ENCODE assay signal across 24 mouse cellular contexts in the genomic region with DNA sequence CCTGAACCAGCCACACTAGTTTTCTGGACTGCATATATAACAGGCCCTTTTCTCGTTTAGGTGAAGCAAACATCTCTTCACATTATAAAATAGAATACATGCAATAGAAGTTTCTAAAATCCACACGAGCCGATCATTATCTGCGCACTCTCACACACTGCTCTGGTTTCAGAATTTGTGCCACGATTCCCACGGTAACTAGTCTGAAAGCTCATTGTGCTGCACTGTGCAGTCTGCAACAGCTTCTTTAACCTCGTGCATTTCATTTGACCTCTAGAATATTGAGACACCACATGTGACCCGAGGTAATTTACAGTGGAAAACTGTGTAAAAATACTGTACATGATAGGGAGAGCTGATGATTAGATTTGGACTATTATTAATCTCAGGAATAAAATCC.
A peak's percentile ranks its signal among the peaks of the same experiment; 100 is the strongest.
DNase-seq lines count a peak whose midpoint lies in the region; ATAC-seq and TF ChIP-seq lines count a peak whose summit lies in the region.
"Had no signal": no experiment of that assay in that cellular context is flagged by ENCODE, and none has a peak within 500 bp of the region (broad histone marks: within the 10 kb centered on the region; RNA-seq: fewer than 3 reads in every experiment).

No protein-coding gene starts in this region.

- no peak for DNase-seq in forebrain, embryonic 11.5 days (ENCODE audit: low spot score)
- DNase-seq in midbrain, embryonic 14.5 days, result peak; percentile 17
- DNase-seq in midbrain, embryonic 10.5 days (ENCODE audit: low spot score), result no peak
- no peak for DNase-seq in heart, postnatal 25 days (ENCODE audit: low spot score)
- DNase-seq in layer of hippocampus, adult 2 months (ENCODE audit: low spot score in 2 of 2), result no peak
- DNase-seq: adrenal gland, postnatal 25 days; cerebellum, adult 9-10 months; gastrocnemius, adult 2 months; heart, postnatal 4 days; kidney, adult 8-10 months; kidney, postnatal 10 days; lung, adult 18-20 months; lung, postnatal 10 days; thymus, adult 2 months; thymus, postnatal 4 days had no signal

- intact Hi-C loops in heart, postnatal 25 days (cut with DNase I), result no loop called here

- no peaks in the 10 kb centered on the region for H3K9me3 ChIP-seq in forebrain, embryonic 12.5 days
- H3K9me3 ChIP-seq in forebrain, embryonic 11.5 days (ENCODE audit: control insufficient read depth, low read length), result no peaks in the 10 kb centered on the region
- H3K9me3 ChIP-seq in midbrain, embryonic 14.5 days (ENCODE audit: control insufficient read depth, low read length), result no peaks in the 10 kb centered on the region
- H3K9me3 ChIP-seq in midbrain, embryonic 10.5 days (replicated peaks), result no peaks in the 10 kb centered on the region
- H3K9me3 ChIP-seq in hindbrain, embryonic 15.5 days, result no peaks in the 10 kb centered on the region
- H3K9me3 ChIP-seq: embryonic facial prominence, embryonic 12.5 days; heart, embryonic 15.5 days; intestine, embryonic 15.5 days; limb, embryonic 13.5 days; liver, embryonic 12.5 days; midbrain, embryonic 12.5 days had no signal

- H3K27ac ChIP-seq in forebrain, embryonic 12.5 days, result no peak overlapping the region
- H3K27ac ChIP-seq in forebrain, embryonic 11.5 days (ENCODE audit: low read depth, low read length), result no peak overlapping the region
- H3K27ac ChIP-seq in midbrain, embryonic 14.5 days (replicated peaks; ENCODE audit: low read depth, low read length), result no peak overlapping the region
- H3K27ac ChIP-seq in midbrain, embryonic 10.5 days (replicated peaks), result no peak overlapping the region
- H3K27ac ChIP-seq in hindbrain, embryonic 15.5 days (replicated peaks), result no peak overlapping the region
- H3K27ac ChIP-seq in layer of hippocampus, adult 2 months, result no peak overlapping the region
- H3K27ac ChIP-seq: embryonic facial prominence, embryonic 12.5 days; gastrocnemius, adult 2 months; heart, embryonic 15.5 days; intestine, embryonic 15.5 days; limb, embryonic 13.5 days; liver, embryonic 12.5 days; midbrain, embryonic 12.5 days had no signal

- no peaks in the 10 kb centered on the region for H3K27me3 ChIP-seq in forebrain, embryonic 12.5 days
- H3K27me3 ChIP-seq in forebrain, embryonic 11.5 days (ENCODE audit: control insufficient read depth, insufficient read depth, low read length), result no peaks in the 10 kb centered on the region
- H3K27me3 ChIP-seq in midbrain, embryonic 14.5 days (ENCODE audit: control insufficient read depth, insufficient read depth, low read length), result no peaks in the 10 kb centered on the region
- H3K27me3 ChIP-seq in midbrain, embryonic 10.5 days (ENCODE audit: low read depth, poor library complexity, severe bottlenecking), result no peaks in the 10 kb centered on the region
- H3K27me3 ChIP-seq in hindbrain, embryonic 15.5 days, result no peaks in the 10 kb centered on the region
- H3K27me3 ChIP-seq: embryonic facial prominence, embryonic 12.5 days; heart, embryonic 15.5 days; intestine, embryonic 15.5 days; limb, embryonic 13.5 days; liver, embryonic 12.5 days; midbrain, embryonic 12.5 days had no signal

- H3K4me2 ChIP-seq in forebrain, embryonic 12.5 days, result no peak overlapping the region
- H3K4me2 ChIP-seq in forebrain, embryonic 11.5 days (ENCODE audit: low read depth, low read length, severe bottlenecking), result no peak overlapping the region
- H3K4me2 ChIP-seq in midbrain, embryonic 14.5 days (ENCODE audit: low read length), result no peak overlapping the region
- no peak overlapping the region for H3K4me2 ChIP-seq in hindbrain, embryonic 15.5 days
- H3K4me2 ChIP-seq: embryonic facial prominence, embryonic 12.5 days; heart, embryonic 15.5 days; intestine, embryonic 15.5 days; limb, embryonic 13.5 days; liver, embryonic 12.5 days; midbrain, embryonic 12.5 days had no signal

- peak; percentile 59 for ATAC-seq in forebrain, embryonic 12.5 days (ENCODE audit: low FRiP score)
- ATAC-seq in forebrain, embryonic 11.5 days (replicated peaks; ENCODE audit: low FRiP score), result no peak
- no peak; the same call in 1 of the 2 replicates for ATAC-seq in midbrain, embryonic 14.5 days (ENCODE audit: low FRiP score, low TSS enrichment)
- ATAC-seq in hindbrain, embryonic 15.5 days (ENCODE audit: low FRiP score, low read depth), result 0 out of 2 replicates have a peak, but pooled peaks have one; percentile 47
- ATAC-seq: CD4-positive, CD25-positive, alpha-beta regulatory T cell, adult 4 months; intestine, embryonic 15.5 days; liver, embryonic 12.5 days had no signal

- no peak overlapping the region for H3K9ac ChIP-seq in forebrain, embryonic 12.5 days
- H3K9ac ChIP-seq in forebrain, embryonic 11.5 days (ENCODE audit: low read length), result no peak overlapping the region
- H3K9ac ChIP-seq in midbrain, embryonic 14.5 days (replicated peaks; ENCODE audit: low read length), result no peak overlapping the region
- H3K9ac ChIP-seq in hindbrain, embryonic 15.5 days, result no peak overlapping the region
- H3K9ac ChIP-seq: embryonic facial prominence, embryonic 12.5 days; heart, embryonic 15.5 days; intestine, embryonic 15.5 days; limb, embryonic 13.5 days; liver, embryonic 12.5 days; midbrain, embryonic 12.5 days had no signal

- peaks cover 4% of the 10 kb centered on the region for H3K4me1 ChIP-seq in forebrain, embryonic 12.5 days
- no peaks in the 10 kb centered on the region for H3K4me1 ChIP-seq in forebrain, embryonic 11.5 days (replicated peaks; ENCODE audit: control insufficient read depth, insufficient read depth, low read length)
- H3K4me1 ChIP-seq in midbrain, embryonic 14.5 days (ENCODE audit: control insufficient read depth, insufficient read depth, low read length), result peaks cover 11% of the 10 kb centered on the region; the same call in 1 of the 2 replicates
- peaks cover 8% of the 10 kb centered on the region for H3K4me1 ChIP-seq in midbrain, embryonic 10.5 days
- H3K4me1 ChIP-seq in hindbrain, embryonic 15.5 days (replicated peaks), result peaks cover 11% of the 10 kb centered on the region; the same call in 1 of the 2 replicates
- H3K4me1 ChIP-seq: embryonic facial prominence, embryonic 12.5 days; heart, embryonic 15.5 days; intestine, embryonic 15.5 days; limb, embryonic 13.5 days; liver, embryonic 12.5 days; midbrain, embryonic 12.5 days had no signal

- H3K36me3 ChIP-seq in forebrain, embryonic 12.5 days (replicated peaks), result no peaks in the 10 kb centered on the region
- H3K36me3 ChIP-seq in forebrain, embryonic 11.5 days (ENCODE audit: control insufficient read depth, insufficient read depth, low read length), result no peaks in the 10 kb centered on the region
- no peaks in the 10 kb centered on the region for H3K36me3 ChIP-seq in midbrain, embryonic 14.5 days (ENCODE audit: control insufficient read depth, insufficient read depth, low read length)
- H3K36me3 ChIP-seq in midbrain, embryonic 10.5 days, result no peaks in the 10 kb centered on the region
- H3K36me3 ChIP-seq in hindbrain, embryonic 15.5 days, result no peaks in the 10 kb centered on the region
- H3K36me3 ChIP-seq: embryonic facial prominence, embryonic 12.5 days; heart, embryonic 15.5 days; intestine, embryonic 15.5 days; limb, embryonic 13.5 days; liver, embryonic 12.5 days; midbrain, embryonic 12.5 days had no signal

- WGBS in forebrain, embryonic 12.5 days, result 64% methylated on average over 8 of the region's 8 CpGs
- WGBS in forebrain, embryonic 11.5 days, result 74% methylated on average over 8 of the region's 8 CpGs
- 58% methylated on average over 8 of the region's 8 CpGs for WGBS in midbrain, embryonic 14.5 days
- 81% methylated on average over 8 of the region's 8 CpGs for WGBS in midbrain, embryonic 10.5 days
- WGBS in hindbrain, embryonic 15.5 days, result 57% methylated on average over 8 of the region's 8 CpGs

- no peak overlapping the region for H3K4me3 ChIP-seq in forebrain, embryonic 12.5 days (replicated peaks)
- H3K4me3 ChIP-seq in forebrain, embryonic 11.5 days (ENCODE audit: low read depth, low read length), result no peak overlapping the region
- H3K4me3 ChIP-seq in midbrain, embryonic 14.5 days (replicated peaks; ENCODE audit: low read depth, low read length), result no peak overlapping the region
- H3K4me3 ChIP-seq in midbrain, embryonic 10.5 days, result no peak overlapping the region
- no peak overlapping the region for H3K4me3 ChIP-seq in hindbrain, embryonic 15.5 days
- no peak overlapping the region for H3K4me3 ChIP-seq in layer of hippocampus, adult 2 months
- H3K4me3 ChIP-seq: embryonic facial prominence, embryonic 12.5 days; gastrocnemius, adult 2 months; heart, embryonic 15.5 days; intestine, embryonic 15.5 days; limb, embryonic 13.5 days; liver, embryonic 12.5 days; midbrain, embryonic 12.5 days had no signal

- TF ChIP-seq CTCF in layer of hippocampus, adult 2 months (conservative IDR thresholded peaks at IDR 0.05), result no peak

Comparison
In these comparisons a context has a peak if more than half of its experiments do, and no peak if none do; other contexts are left out.
1. ATAC-seq: peak in forebrain, embryonic 12.5 days (single experiment) and hindbrain, embryonic 15.5 days (single experiment); none in forebrain, embryonic 11.5 days (single experiment) and midbrain, embryonic 14.5 days (single experiment).